Mouse (Mus musculus) thymus, adult 2 months (tissue): ENCODE measurements around the gene Ros1. TPM values are rescaled to one million over a fixed set of nuclear protein-coding genes. Genes with fewer than 3 reads are reported as not detected.

Source experiments
- DNase-seq: peaks from one replicate; pipeline ENCODE4 v3.0.0; 2021
- H3K27ac ChIP-seq: fragments of 200-500 bp; 2 replicates; pipeline ENCODE4 v1.5.1; 2012; ENCODE audit warnings: low read length, control low read depth; ENCODE audit not compliant: control insufficient read depth, insufficient read depth
- H3K27me3 ChIP-seq: fragments of 200-500 bp; 2 replicates; pipeline ENCODE4 v1.6.1; 2012; ENCODE audit warnings: mild to moderate bottlenecking, low read length, moderate library complexity, mixed read lengths; ENCODE audit not compliant: control insufficient read depth, insufficient read depth
- H3K36me3 ChIP-seq: fragments of 200-500 bp; 2 replicates; pipeline ENCODE4 v1.6.1; 2012; ENCODE audit warnings: mild to moderate bottlenecking, low read length, moderate library complexity; ENCODE audit not compliant: control insufficient read depth, insufficient read depth
- H3K4me1 ChIP-seq: fragments of 200-500 bp; replicated peaks from 2 replicates; pipeline ENCODE4 v1.6.1; 2012; ENCODE audit warnings: low read length; ENCODE audit not compliant: control insufficient read depth, insufficient read depth
- H3K4me3 ChIP-seq: fragments of 200-500 bp; 2 replicates; pipeline ENCODE4 v1.5.1; 2012; ENCODE audit warnings: mild to moderate bottlenecking, low read length, control low read depth, moderate library complexity; ENCODE audit not compliant: control insufficient read depth, insufficient read depth
- CTCF ChIP-seq: fragments of 200-500 bp; IDR thresholded peaks from 2 replicates; pipeline ENCODE4 v1.5.1; 2012; ENCODE audit warnings: mild to moderate bottlenecking, control low read depth, low read length, moderate library complexity, borderline replicate concordance; ENCODE audit not compliant: control insufficient read depth, poor library complexity, insufficient read depth; ENCODE audit errors: extremely low read depth
- POLR2A ChIP-seq: fragments of 200-500 bp; IDR thresholded peaks from 2 replicates; pipeline ENCODE4 v1.6.1; 2012; ENCODE audit warnings: mild to moderate bottlenecking, low read length, control low read depth, moderate library complexity; ENCODE audit not compliant: control insufficient read depth, poor library complexity, insufficient read depth; ENCODE audit errors: extremely low read depth
- WGBS: fragments of 180-500 bp; shearing (Covaris S2); methylation state at CpG from one replicate; pipeline ENCODE4 v1.1.7; 2018; 5-methylcytosine and 5-hydroxymethylcytosine counted together
- polyA plus RNA-seq: library from polyadenylated mRNA; depleted of rRNA; stranded (reverse); fragments of >200 nt; gene quantifications from 2 replicates; pipeline ENCODE4 v1.2.3, GENCODE M21; 2012

Gene Ros1
- polyA plus RNA-seq, 1 experiment: not detected

- Histone ChIP-seq H3K27me3 (no peaks in the 10 kb centered on the region), H3K4me3 (no peak overlapping the region), H3K27ac (no peak overlapping the region), H3K4me1 (no peaks in the 10 kb centered on the region), H3K36me3 (no peaks in the 10 kb centered on the region)
- 74% methylated on average over 1 of the region's 1 CpGs for WGBS
- TF ChIP-seq POLR2A (no peak), CTCF (no peak)
- no peak for DNase-seq
Observed at GRCm38 (mm10) chr10:52165376-52165775, 29.7 kb downstream of the Ros1 start.

DNA sequence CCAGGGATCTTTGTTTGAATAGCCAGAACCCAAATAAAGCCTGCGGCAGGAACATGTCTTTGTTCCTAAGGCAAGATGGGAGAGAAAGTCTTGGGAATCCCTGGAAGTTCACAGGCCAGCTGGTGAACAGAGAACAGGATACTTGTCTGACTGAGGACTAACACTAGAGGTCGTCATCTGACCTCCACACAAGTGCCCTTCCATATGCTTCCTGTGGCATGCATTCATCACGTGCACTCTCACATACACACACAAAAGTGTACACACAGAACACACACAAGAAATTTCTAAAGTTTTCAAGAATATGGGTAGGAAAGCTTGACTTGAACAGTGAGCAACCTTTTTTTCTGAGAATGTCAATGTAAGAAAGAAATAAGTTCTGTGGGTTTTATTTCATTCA lies 34.4 kb downstream of the Ros1 start:
- no peak overlapping the region for H3K4me3 ChIP-seq
- no peaks in the 10 kb centered on the region for H3K27me3 ChIP-seq
- WGBS: 65% methylated on average over 3 of the region's 3 CpGs
- H3K36me3 ChIP-seq: no peaks in the 10 kb centered on the region
- TF ChIP-seq POLR2A (no peak), CTCF (no peak)
- no peaks in the 10 kb centered on the region for H3K4me1 ChIP-seq
- DNase-seq: no peak
- no peak overlapping the region for H3K27ac ChIP-seq

DNA sequence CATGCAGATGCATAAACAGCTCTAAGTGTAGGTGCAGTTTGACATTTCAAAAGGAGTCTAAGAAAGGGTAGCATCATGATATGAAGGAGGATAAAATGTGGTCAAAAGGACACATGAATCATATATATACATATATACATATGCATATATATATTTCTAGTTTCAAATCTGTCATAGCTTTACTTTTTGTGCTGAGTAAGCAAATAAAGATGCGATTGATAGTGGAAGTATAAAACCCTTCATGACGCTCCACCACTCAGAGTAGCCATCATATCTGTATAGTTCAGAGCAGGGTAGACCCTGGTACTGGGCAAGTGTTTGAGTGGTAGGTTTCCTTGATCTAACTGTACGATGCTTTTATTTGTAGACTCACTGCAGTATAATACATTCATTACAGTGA lies 35.3 kb downstream of the Ros1 start:
- TF ChIP-seq CTCF (no peak), POLR2A (no peak)
- no peaks in the 10 kb centered on the region for H3K4me1 ChIP-seq
- no peak for DNase-seq
- WGBS: 96% methylated on average over 3 of the region's 3 CpGs
- no peak overlapping the region for H3K27ac ChIP-seq
- no peak overlapping the region for H3K4me3 ChIP-seq
- H3K36me3 ChIP-seq: no peaks in the 10 kb centered on the region
- H3K27me3 ChIP-seq: no peaks in the 10 kb centered on the region

DNA sequence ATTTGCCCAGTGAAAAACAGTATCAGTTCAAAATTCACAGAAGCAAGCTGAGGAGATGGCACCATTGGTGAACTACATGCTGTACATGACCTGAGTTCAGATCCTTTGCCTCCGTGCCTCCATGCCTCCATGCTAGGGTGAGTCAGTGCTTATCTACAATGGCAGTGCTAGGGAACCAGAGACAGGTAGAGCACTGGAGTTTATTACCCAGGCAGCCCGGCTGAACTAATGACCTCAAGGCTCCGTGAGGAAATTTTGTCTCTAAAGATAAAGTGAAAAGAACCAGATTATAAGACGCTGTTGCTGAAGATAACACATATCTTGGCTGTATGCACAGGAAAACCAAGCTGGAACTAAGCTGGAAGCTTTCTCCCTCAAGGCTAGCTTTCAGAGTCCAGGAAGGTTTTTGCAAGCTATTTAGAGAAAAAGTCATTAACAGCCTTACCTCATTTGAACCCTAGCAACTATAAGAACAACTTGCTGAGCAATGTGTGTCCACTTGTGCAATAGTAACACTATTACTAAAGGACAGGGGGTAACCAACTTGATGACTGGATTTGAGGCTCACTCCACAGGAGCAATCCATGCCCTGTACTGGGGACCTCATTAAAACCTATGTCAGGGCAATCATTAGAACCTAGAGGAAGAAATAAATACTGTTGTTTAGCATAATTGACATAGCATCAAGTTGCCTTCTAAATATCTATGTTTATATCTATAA lies 61.5 kb downstream of the Ros1 start:
- H3K27me3 ChIP-seq: no peaks in the 10 kb centered on the region

DNA sequence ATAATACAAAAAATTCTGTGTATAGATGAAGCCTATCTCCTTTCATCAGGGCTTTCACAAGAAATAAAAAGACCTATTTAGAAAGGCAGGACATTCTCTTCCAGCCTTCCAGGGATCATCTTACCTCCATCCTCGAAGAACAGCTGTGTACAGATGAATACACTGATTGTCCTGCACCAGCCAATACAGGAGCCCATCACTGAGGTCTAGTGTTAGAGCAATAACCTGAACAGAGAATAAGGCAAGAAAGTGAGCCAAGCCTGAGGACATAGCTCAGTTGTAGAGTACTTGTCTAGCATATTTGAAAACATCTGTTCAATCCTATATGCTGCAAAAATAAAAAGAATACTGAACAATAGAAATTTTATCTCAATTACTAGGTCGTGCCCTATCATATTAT lies 64.3 kb downstream of the Ros1 start:
- WGBS: 49% methylated on average over 2 of the region's 2 CpGs
- H3K27ac ChIP-seq: no peak overlapping the region
- no peaks in the 10 kb centered on the region for H3K4me1 ChIP-seq
- no peaks in the 10 kb centered on the region for H3K36me3 ChIP-seq
- no peak for TF ChIP-seq CTCF
- TF ChIP-seq POLR2A: no peak
- DNase-seq: no peak
- H3K27me3 ChIP-seq: no peaks in the 10 kb centered on the region
- H3K4me3 ChIP-seq: no peak overlapping the region

More for the DNA sequence above, 61.5 kb downstream of the Ros1 start:
- Histone ChIP-seq H3K27ac (no peak overlapping the region), H3K4me1 (no peaks in the 10 kb centered on the region), H3K4me3 (no peak overlapping the region), H3K36me3 (no peaks in the 10 kb centered on the region)
- 48% methylated on average over 4 of the region's 4 CpGs for WGBS
- TF ChIP-seq POLR2A (no peak), CTCF (no peak)
- DNase-seq: no peak

DNA sequence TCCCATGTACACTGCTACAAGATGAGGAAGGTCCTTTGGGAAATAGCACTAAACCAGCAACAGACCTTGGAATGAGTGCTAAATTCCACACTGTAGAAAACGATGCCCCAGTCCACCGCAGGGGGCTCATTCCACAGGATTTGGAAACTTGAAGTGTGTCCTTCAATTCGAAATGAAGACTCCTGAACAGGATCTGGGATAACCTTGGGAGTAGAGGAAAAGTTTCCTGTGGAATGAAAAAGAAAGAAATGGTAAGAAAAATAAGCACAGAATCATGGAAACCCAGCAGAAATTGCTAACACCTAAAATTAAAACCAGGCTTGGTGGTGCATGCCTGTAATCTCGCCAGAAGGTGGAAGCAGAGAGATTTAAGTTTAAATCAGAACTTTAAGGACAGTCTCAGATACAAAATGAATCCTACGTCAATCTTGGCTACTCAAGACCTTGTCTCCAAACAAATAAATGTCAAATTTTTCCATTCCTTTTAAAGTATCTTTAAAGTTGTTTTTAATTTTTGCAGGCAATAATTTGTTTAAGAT lies 66.1 kb downstream of the Ros1 start:
- TF ChIP-seq CTCF (no peak), POLR2A (no peak)
- Histone ChIP-seq H3K4me3 (no peak overlapping the region), H3K27me3 (no peaks in the 10 kb centered on the region), H3K4me1 (no peaks in the 10 kb centered on the region), H3K27ac (no peak overlapping the region), H3K36me3 (no peaks in the 10 kb centered on the region)
- WGBS: 67% methylated on average over 5 of the region's 5 CpGs
- DNase-seq: no peak

GRCm38 (mm10) chr10:52106164-52106757 lies 88.8 kb downstream of the Ros1 start:
- Histone ChIP-seq H3K27ac (no peak overlapping the region), H3K4me3 (no peak overlapping the region), H3K27me3 (no peaks in the 10 kb centered on the region), H3K36me3 (no peaks in the 10 kb centered on the region), H3K4me1 (no peaks in the 10 kb centered on the region)
- 50% methylated on average over 4 of the region's 4 CpGs for WGBS
- no peak for TF ChIP-seq CTCF
- TF ChIP-seq POLR2A: no peak
- DNase-seq: no peak
